Mouse (Mus musculus) lung, adult 18-20 months (tissue): ENCODE results near the gene Lyrm9.
"Not testable (repeated sequence)": the region's sequence is repeated elsewhere in the genome, so short reads cannot be mapped to it uniquely, and the experiment has no call there.

Experiments
- DNase-seq, 2 experiments: peaks; one replicate each; pipeline ENCODE4 v3.0.0; 2022; ENCODE audit warnings: mixed read lengths in 2 of 2

Gene Lyrm9

GRCm38 (mm10) chr11:78851871-78852265, 25.5 kb downstream of the Lyrm9 start:
- no peak for DNase-seq

GRCm38 (mm10) chr11:78852529-78852928, 26.1 kb downstream of the Lyrm9 start:
- DNase-seq: no peak

GRCm38 (mm10) chr11:78856310-78856709, 29.9 kb downstream of the Lyrm9 start:
- peak; percentile 65 to 75 for DNase-seq

- DNase-seq: no peak
These were observed 31.2 kb downstream of the Lyrm9 start for GRCm38 (mm10) chr11:78857611-78858010.

GRCm38 (mm10) chr11:78863898-78864297, 37.5 kb downstream of the Lyrm9 start:
- DNase-seq: no peak

GRCm38 (mm10) chr11:78864567-78865278, 38.3 kb downstream of the Lyrm9 start:
- no peak for DNase-seq

GRCm38 (mm10) chr11:78865314-78865713, 38.9 kb downstream of the Lyrm9 start:
- no peak for DNase-seq

- no peak for DNase-seq
These were observed 40.1 kb downstream of the Lyrm9 start for GRCm38 (mm10) chr11:78866486-78866885.

GRCm38 (mm10) chr11:78867696-78868095, 41.3 kb downstream of the Lyrm9 start:
- no peak for DNase-seq

- not testable (repeated sequence) for DNase-seq
These were observed 42.8 kb downstream of the Lyrm9 start for GRCm38 (mm10) chr11:78869205-78869604.

- no peak for DNase-seq
These were observed 44.5 kb downstream of the Lyrm9 start for GRCm38 (mm10) chr11:78870891-78871290.

- no peak for DNase-seq
These were observed 46.4 kb downstream of the Lyrm9 start for GRCm38 (mm10) chr11:78872782-78873181.

GRCm38 (mm10) chr11:78879727-78880126, 53.3 kb downstream of the Lyrm9 start:
- DNase-seq: no peak

- no peak for DNase-seq
These were observed 60.3 kb downstream of the Lyrm9 start for GRCm38 (mm10) chr11:78886693-78887092.

- DNase-seq: peak; percentile 75 to 80
These were observed 61.0 kb downstream of the Lyrm9 start for GRCm38 (mm10) chr11:78887102-78887971.

- no peak for DNase-seq
These were observed 62.8 kb downstream of the Lyrm9 start for GRCm38 (mm10) chr11:78889156-78889555.
